Mouse (Mus musculus) CH12.LX (cell line): ENCODE measurements around the gene A630023A22Rik.

Source experiments
- CTCF ChIP-seq, 2 experiments: IDR thresholded peaks in 1 of 2; conservative IDR thresholded peaks in 1 of 2; 2 replicates each; pipeline ENCODE4 v1.5.1; 2011 to 2012; ENCODE audit warnings: low read depth in 2 of 2, low read length in 2 of 2, improper control_type of control experiment in 1 of 2, inconsistent platforms in 1 of 2, mild to moderate bottlenecking in 1 of 2, moderate library complexity in 1 of 2
- E2F4 ChIP-seq: IDR thresholded peaks from 2 replicates; pipeline ENCODE4 v1.6.1; 2011; ENCODE audit warnings: low read depth, low read length, improper control_type of control experiment; ENCODE audit not compliant: insufficient replicate concordance
- ELF1 ChIP-seq: IDR thresholded peaks from 2 replicates; pipeline ENCODE4 v1.6.1; 2014; ENCODE audit warnings: low read depth, mild to moderate bottlenecking, inconsistent platforms, low read length, improper control_type of control experiment
- GABPA ChIP-seq: IDR thresholded peaks from 2 replicates; pipeline ENCODE4 v1.6.1; 2012; ENCODE audit warnings: low read depth, low read length, improper control_type of control experiment, inconsistent platforms; ENCODE audit not compliant: insufficient replicate concordance
- IRF4 ChIP-seq: IDR thresholded peaks from 2 replicates; pipeline ENCODE4 v1.6.1; 2014; ENCODE audit warnings: low read depth, mild to moderate bottlenecking, inconsistent platforms, low read length, improper control_type of control experiment
- MAX ChIP-seq: IDR thresholded peaks from 2 replicates; pipeline ENCODE4 v1.6.1; 2011; ENCODE audit warnings: low read length, improper control_type of control experiment
- NRF1 ChIP-seq: IDR thresholded peaks from 2 replicates; pipeline ENCODE4 v1.6.1; 2014; ENCODE audit warnings: low read depth, mild to moderate bottlenecking, inconsistent platforms, low read length, improper control_type of control experiment, moderate library complexity
- POLR2A ChIP-seq: IDR thresholded peaks from 2 replicates; pipeline ENCODE4 v1.6.1; 2011; ENCODE audit warnings: low read depth, mild to moderate bottlenecking, improper control_type of control experiment, low read length
- RAD21 ChIP-seq: IDR thresholded peaks from 2 replicates; pipeline ENCODE4 v1.6.1; 2011; ENCODE audit warnings: low read depth, mild to moderate bottlenecking, low read length, improper control_type of control experiment, moderate library complexity
- SIN3A ChIP-seq: IDR thresholded peaks from 2 replicates; pipeline ENCODE4 v1.6.1; 2012; ENCODE audit warnings: low read length, improper control_type of control experiment, inconsistent platforms
- USF2 ChIP-seq: conservative IDR thresholded peaks from 2 replicates; pipeline ENCODE4 v1.6.1; 2011; ENCODE audit warnings: low read depth, low read length, improper control_type of control experiment
- ZC3H11A ChIP-seq: IDR thresholded peaks from 2 replicates; pipeline ENCODE4 v1.6.1; 2012; ENCODE audit warnings: low read depth, mild to moderate bottlenecking, inconsistent platforms, low read length, improper control_type of control experiment
- ZKSCAN1 ChIP-seq: IDR thresholded peaks from 2 replicates; pipeline ENCODE4 v1.6.1; 2012; ENCODE audit warnings: low read depth, inconsistent platforms, low read length, improper control_type of control experiment, borderline replicate concordance
- ZMIZ1 ChIP-seq: IDR thresholded peaks from 2 replicates; pipeline ENCODE4 v1.6.1; 2012; ENCODE audit warnings: low read depth, mild to moderate bottlenecking, inconsistent platforms, low read length, improper control_type of control experiment

DNA sequence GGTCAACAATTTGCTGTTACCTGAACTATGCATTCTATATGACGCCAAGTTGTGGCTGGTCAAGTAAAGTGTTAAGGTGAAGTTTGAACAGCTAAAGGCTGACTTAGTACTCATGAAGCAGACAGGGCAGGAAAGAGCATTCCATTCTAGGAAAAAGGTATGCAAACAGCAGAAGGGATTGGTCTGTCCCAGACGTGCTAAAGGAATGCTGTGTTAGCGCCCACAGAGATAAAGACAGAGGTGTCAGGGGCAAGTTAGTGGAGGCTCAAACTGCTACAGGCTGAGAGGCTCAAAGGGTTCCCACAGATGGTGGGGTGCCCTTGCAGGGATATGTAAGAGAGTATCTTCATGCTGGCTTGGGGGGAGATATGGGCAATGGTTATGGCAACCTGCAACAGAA, 1.3 kb upstream of the A630023A22Rik start:
- TF ChIP-seq USF2 (no peak), GABPA (no peak), ELF1 (no peak), RAD21 (no peak), CTCF (conservative IDR thresholded peaks at IDR 0.05 in 1 of 2, IDR thresholded peaks at IDR 0.05 in 1 of 2; ENCODE audit: low read depth in 2 of 2, low read length in 2 of 2) (no peak), ZMIZ1 (no peak), POLR2A (no peak), NRF1 (no peak), E2F4 (no peak), SIN3A (no peak), ZKSCAN1 (no peak), IRF4 (no peak), ZC3H11A (no peak), MAX (no peak)
